Mouse (Mus musculus): Measurements from ENCODE around the gene Serpinb6d. TPM values are rescaled to one million over a fixed set of nuclear protein-coding genes. Genes with fewer than 3 reads are reported as not detected.

The Serpinb6d gene
- total RNA-seq (2021) = not detected in 2 replicates
- long read RNA-seq = 0 reads

- DNase-seq = no peak
These were observed at the start of gene Serpinb6d for GRCm38 (mm10) chr13:33661105-33661504. Gene Serpinb6d (plus strand): TSS chr13:33661405.

GRCm38 (mm10) chr13:33622921-33623320 lies 38.3 kb upstream of the Serpinb6d start:
- no peak for DNase-seq

GRCm38 (mm10) chr13:33642540-33642939 lies 18.7 kb upstream of the Serpinb6d start:
- DNase-seq = no peak

- no peak for DNase-seq
These were observed 1.3 kb downstream of the Serpinb6d start for GRCm38 (mm10) chr13:33662550-33662949.

GRCm38 (mm10) chr13:33720296-33720695 lies 59.1 kb downstream of the Serpinb6d start:
- DNase-seq = no peak

Other genes with a start within 250 kb of the Serpinb6d start
- not detected in 2 replicates for gene Serpinb9g, start 176.6 kb upstream of the Serpinb6d start, total RNA-seq (2021)
- not detected in 2 replicates for gene Serpinb6e, start 182.0 kb downstream of the Serpinb6d start, total RNA-seq (2021)
- gene Serpinb6c, start 244.3 kb downstream of the Serpinb6d start, total RNA-seq (2021) = not detected in 2 replicates

All from adrenal gland, postnatal 25 days (tissue).